Mouse (Mus musculus) thymus, postnatal 10 days (tissue): ENCODE results near the gene Ilf3.

ENCODE experiments used
- DNase-seq, 2 experiments: peaks; one replicate each; pipeline ENCODE4 v3.0.0; 2021; ENCODE audit warnings: low spot score in 2 of 2

Ilf3 gene

GRCm38 (mm10) chr9:21402764-21403253, 35.1 kb downstream of the Ilf3 start:
- DNase-seq: no peak

DNA sequence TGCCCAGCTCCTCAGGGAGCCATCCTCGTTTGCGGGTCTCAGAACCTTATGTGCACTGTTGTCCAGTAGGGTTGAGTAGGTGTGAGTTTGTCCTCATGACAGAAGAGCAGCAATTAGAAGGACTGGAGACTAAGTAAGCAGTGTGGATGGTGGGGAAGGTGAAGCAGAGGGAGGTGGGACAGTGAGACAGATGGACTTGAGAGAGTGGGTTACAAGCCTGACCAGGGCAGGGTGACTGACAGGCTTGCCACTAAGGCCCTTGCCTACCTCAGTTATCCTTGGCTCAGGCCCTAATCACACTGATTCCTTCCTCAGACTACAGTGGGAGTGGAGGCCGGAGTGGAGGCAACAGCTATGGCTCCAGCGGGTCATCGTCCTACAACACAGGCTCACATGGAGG, 36.1 kb downstream of the Ilf3 start:
- DNase-seq: no peak

DNA sequence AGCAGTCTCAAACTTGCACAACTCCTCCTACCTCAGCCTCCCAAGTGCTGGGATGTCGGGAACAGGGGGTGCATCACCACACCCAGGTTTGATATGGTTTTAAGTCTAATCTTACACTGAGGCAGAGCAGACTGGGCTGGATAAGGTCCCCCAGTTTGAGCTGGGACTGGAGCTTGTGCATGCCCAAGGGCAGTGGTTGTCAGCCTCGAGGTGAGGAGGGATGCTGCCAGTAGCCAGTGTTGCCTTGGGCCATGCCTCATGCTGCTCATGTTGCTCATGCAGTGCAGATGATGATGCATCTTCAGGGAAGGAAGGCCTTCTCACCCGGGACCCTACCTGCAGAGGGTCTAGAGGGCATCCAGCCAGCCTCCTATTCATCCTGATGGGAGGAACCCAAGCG, 37.9 kb downstream of the Ilf3 start:
- no peak for DNase-seq

DNA sequence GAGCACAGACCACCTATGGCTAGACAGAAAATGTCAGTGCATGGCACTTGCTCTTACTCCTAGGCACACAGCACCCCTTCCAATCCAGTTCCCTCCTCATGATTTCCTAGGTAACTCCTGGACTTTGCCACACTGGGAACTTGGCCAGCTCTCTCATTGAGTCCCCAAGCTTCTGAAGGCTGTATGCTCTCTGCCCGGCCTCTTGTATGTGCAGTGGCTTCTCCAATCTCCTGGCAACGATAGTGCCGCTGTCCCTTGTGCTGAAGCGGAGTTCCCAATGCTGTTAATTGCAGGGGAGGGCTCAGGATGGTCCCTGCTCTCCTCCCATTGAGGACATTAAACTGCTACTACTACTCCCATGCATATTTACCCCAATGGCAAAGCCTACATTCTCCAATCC, 40.3 kb downstream of the Ilf3 start:
- no peak for DNase-seq

DNA sequence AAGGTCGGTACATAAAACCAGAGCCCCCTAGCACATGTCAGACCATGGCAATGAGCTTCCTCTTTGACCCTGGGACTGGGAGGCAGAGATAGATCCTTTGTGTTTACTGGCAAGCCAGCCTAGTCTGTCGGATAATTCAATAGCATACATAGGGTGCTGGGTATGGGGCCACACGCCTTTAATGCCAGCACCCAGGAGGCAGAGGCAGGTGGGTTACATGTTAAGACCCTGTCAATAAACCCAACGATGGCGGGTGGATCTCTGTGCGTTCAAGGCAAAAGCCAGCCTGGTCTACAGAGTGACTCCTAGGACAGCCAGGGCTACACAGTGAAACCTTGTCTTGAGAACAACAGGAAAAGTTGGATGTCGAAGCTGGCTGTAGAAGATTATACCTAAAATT, 41.0 kb downstream of the Ilf3 start:
- DNase-seq: no peak

DNA sequence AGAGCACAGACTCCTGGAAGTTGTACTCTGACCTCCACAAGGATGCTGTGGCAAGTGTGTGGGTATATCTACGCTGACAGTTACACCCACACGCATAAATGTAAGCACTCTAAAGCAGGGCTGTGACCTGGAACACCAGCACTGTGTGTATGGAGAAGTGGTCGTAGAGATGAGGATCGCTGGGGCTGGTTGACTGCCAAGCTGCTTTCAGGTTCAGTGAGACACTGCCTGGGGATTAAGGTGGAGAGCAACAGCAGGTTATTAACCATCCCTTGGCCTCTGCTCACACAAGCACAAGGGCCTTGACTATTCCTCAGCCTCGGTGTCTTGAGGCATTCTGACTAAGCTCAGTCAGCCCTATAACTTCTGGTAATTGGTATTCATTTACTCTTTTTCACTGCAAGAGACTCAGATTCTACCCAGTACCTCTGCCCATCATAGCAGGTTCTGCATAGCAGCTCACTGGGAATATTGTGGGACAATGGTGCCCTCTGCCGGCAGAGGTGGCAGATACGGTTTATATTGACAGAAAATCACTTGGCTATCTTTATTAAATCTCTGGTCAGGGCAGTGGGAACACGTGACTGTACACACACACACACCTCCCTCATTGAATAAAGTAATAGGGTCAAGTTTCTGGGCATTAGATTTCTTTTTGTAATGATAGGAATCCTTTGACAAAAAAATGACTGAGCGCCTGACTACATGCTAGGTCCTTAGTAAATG, 42.1 kb downstream of the Ilf3 start:
- DNase-seq: peak; percentile 45 to 83

DNA sequence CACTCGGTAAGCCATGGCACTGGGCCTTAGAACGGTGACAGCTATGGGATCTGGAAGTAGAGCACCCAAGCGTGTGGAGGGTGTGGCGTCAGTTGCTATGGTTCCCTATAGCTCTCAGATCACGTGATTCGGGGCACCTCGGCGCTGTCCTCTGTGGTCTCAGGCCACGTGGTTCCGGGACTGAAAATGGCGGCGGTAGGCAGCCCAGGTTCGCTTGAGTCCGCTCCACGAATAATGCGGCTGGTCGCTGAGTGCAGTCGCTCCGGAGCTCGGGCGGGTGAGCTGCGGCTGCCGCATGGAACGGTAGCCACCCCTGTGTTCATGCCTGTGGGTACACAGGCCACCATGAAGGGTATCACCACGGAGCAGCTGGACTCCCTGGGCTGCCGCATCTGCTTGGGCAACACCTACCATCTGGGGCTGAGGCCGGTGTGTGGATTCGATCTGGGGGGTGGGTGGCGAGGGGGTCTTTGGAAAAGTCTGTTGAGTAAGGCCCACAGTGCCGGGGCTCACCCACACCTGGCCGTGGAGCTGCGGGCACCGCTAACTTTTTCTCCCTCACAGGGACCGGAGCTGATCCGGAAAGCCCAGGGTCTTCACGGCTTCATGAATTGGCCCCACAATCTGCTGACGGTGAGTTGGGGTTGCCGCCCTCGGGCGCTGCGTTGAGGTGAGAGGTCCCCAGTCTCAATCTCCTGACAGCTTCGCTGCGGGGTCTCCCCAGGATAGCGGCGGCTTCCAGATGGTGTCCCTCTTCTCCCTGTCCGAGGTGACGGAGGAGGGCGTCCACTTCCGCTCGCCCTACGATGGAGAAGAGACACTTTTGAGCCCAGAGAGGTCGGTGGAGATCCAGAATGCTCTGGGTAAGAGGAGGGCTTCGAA, 44.2 kb downstream of the Ilf3 start, which contains the start of gene Qtrt1:
Qtrt1 (plus strand) TSS at position 169 of the 882 bp plus-strand sequence.
- DNase-seq: peak; percentile 70

GRCm38 (mm10) chr9:21417866-21418265, 50.2 kb downstream of the Ilf3 start:
- no peak for DNase-seq

DNA sequence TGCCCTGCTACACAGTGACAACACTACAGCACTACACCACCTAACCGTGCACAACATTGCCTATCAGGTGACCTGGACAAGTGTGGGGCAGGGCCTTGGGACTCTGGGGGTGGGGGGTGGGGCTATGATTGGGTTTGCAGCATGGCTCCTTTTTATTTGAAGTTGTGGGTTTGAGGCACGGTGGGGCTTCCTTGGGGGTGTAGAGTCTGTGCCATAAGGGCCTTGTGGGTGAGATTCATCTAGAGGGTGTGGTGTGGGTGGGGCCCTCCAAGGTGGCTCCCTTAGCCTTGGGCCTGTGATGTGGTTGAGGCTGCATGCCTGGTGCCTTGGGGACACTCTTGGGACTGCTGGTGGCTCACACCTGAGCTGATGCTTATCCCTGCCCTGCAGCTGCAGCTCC, 52.0 kb downstream of the Ilf3 start:
- peak; percentile 26 to 39 for DNase-seq

GRCm38 (mm10) chr9:21424631-21425555, 57.2 kb downstream of the Ilf3 start, which contains the start of gene Dnm2:
Gene Dnm2, plus strand, starts transcription at chr9:21424908.
- peak; percentile 99 for DNase-seq

DNA sequence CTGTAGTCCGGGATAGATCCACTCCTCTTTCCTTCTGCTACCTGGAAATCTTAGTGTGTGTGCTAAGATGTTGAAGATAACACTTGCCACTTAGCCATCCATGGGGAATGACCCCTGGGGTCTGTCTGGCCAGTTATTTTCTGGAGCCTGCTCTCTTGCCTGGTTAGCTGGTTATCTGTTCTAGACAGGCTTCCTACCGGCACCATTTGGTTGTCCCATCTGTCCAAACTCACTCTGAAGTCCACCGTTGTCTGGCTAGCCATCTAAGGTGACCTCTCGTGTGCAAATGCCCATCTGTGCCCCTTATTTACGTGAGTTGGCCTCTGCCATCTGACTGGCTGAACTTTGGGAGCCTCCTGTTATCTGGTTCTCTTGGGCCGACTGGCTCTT, 57.9 kb downstream of the Ilf3 start:
- DNase-seq: no peak

- DNase-seq: no peak
Measured at GRCm38 (mm10) chr9:21426013-21426412, 58.3 kb downstream of the Ilf3 start.

DNA sequence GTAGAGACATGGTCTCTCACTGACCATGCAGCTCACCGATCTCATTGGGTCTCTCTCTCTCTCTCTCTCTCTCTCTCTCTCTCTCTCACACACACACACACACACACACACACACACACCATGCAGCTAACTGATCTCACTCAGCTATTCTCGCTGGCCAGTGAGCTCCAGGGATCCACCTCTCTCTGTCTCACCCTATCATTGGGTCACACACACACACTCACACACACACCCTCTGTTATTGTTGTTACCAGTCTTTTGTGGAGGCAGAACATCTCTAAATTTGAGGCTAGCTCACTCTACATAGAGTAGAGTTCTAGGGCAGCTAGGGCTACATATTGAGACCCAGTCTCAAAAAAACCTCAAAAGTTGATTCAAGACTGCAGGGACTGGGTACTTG, 58.9 kb downstream of the Ilf3 start:
- no peak for DNase-seq

GRCm38 (mm10) chr9:21427773-21428172, 60.1 kb downstream of the Ilf3 start:
- no peak for DNase-seq

DNA sequence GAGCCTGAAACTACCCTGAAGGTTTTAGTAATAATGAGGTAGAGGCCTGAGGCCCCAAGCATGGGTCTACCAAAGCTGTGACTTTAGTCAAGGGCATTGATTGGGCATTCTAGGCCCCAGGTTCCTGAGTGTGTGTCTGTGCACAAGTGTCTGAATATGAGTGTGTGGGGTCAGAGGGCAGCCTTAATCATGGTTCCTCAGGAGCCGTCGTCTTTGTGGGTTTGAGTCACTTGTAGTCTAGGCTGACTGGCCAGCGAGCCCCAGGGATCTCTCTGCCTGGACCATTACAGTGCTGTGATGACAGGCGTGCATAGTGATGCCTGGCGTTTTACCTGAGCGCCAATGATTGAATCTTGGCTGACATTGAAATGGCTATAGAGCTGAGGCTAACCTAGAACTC, 60.5 kb downstream of the Ilf3 start:
- no peak for DNase-seq

DNA sequence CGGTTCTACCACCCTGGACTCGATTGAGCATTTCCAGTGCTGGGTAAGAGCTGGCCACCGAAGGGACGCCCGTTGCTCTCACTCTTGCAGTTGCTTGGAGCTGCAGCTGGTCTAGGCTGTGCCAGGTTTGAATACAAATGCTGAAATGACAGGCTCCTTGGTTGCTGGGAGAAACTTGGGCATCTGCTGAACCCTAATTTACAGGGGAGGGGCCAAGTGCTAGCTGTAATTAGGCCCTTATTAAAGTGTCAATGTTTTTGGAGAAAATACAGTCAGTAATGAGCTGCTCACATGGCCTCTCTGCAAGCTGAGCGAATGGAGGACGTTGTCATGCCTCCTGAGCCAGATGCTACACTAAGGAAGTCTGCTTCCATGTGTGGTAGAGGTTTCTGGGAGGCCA, 63.1 kb downstream of the Ilf3 start:
- no peak for DNase-seq

GRCm38 (mm10) chr9:21432066-21432465, 64.4 kb downstream of the Ilf3 start:
- no peak for DNase-seq

DNA sequence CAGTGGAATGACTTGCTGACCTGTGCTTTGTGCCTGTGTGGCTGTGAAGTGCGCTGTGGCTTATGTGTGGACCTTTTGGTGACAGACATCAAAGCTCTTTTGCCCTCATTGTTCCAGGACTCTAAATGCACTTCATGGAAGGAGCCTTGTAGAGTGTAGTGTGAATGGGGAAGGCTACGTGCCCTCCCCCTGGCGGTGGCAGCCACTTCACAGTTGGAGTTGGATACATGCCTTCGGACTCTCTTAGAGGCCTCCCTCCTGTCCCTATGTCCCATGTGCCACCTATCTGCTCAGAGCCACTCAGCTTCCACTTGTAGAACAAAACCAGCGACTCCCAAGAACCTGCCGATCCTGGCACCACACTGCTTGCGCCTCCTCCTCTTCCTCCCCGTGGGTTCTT, 66.1 kb downstream of the Ilf3 start:
- no peak for DNase-seq

DNA sequence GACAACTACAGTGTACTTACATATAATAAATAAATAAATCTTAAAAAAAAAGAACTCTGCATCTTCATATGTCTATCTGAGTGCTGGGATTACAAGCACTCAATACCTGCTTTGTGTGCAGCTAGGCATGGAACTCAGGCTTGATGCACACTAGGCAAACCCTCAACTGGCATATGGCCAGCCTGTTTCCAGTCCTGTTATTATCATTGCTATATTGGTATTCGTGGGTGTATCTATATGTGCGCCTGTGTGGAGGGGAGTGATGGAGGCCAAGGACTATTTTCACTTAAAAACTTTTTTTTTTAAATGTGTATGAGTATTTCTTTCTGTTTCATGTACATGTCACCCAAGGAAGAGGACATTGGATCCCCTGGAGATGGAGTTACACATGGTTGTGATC, 66.7 kb downstream of the Ilf3 start:
- no peak for DNase-seq

DNA sequence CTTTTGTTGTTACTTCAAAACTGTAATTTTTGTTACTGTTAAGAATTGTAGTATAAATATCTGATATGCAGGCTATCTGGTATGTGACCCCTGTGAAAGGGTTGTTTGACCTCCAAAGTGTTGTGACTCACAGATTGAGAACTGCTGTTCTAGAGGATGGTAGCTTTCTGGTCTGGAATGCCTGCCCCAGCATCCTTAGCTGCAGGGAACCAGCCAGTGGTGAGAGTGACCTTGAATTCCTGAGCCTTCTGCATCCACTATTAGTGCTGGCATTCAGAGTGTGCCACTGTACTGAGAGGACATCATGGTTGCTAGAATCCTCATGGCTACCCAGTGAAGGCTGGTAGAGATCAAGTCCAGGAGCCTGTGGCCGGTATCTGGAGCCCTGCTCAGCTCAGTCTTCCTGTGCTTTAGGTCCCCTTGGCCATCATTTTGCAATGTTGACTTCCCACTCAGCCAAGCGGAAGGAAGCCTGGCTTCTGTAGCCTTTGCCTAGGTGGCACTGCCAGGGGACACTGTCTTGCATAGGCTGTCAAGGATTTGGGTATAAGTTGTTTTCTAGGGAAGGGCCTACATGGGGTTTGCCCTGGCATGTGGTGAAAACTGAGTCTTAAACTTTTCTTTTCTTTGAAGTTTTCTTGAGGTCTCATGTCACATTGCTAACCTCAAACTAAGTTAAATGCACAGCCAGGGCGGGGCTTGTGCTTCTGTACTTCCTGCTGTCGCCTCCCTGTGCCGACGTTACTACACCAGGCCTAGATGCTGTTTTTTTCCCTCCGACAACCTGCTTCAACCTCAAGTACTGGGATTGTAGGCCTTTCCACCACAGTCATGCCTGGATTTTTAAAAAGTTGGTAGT, 68.3 kb downstream of the Ilf3 start:
- DNase-seq: peak; percentile 70 to 74

DNA sequence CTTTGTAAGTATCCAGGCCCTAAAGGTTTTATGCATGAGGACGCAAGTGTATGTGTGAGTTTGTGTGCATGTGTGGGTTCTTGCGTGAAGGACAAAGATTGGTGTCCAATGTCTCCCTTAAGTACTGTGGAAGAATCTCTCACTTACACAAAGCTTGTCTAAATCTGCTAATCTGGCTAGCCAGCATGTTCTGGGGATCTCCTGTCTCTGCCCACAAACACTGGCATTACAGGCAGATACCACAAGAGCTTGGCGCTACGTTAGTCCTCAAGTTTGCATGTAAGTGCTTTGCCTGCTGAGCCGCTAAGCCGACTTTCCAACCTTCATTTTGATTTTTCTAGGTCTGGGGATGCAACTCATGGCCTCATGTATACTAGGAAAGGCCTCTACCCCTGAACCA, 69.9 kb downstream of the Ilf3 start:
- no peak for DNase-seq
